Mouse (Mus musculus) left cerebral cortex, adult 2 months (tissue): ENCODE measurements around the gene Slc24a4. TPM values are rescaled to one million over a fixed set of nuclear protein-coding genes. Genes with fewer than 3 reads are reported as not detected.

ENCODE experiments used
- DNase-seq, 2 experiments: peaks; one replicate each; pipeline ENCODE4 v3.0.0; 2021 to 2022; ENCODE audit warnings: low spot score in 2 of 2, mixed read lengths in 1 of 2; ENCODE audit errors: extremely low spot score in 1 of 2
- H3K27ac ChIP-seq: fragments of 200-600 bp; 2 replicates; pipeline ENCODE4 v1.8.1; 2022
- H3K4me3 ChIP-seq: fragments of 200-600 bp; 2 replicates; pipeline ENCODE4 v1.8.1; 2022
- CTCF ChIP-seq: fragments of 200-600 bp; IDR thresholded peaks from 2 replicates; pipeline ENCODE4 v1.8.1; 2022; ENCODE audit warnings: antibody characterized with exemption, mild to moderate bottlenecking, moderate library complexity
- intact Hi-C: fragments of 180-260 bp; cut with DNase I; formaldehyde crosslinking; loops from one replicate; pipeline ENCODE4 v1.15.1; 2025
- total RNA-seq, 2 experiments: library from RNA; stranded (reverse); gene quantifications; 2 replicates each; pipeline ENCODE4 v1.2.3; 2021

Slc24a4 gene
- total RNA-seq, 2 experiments from 2014 or later: 46.4 to 47.2 TPM

DNA sequence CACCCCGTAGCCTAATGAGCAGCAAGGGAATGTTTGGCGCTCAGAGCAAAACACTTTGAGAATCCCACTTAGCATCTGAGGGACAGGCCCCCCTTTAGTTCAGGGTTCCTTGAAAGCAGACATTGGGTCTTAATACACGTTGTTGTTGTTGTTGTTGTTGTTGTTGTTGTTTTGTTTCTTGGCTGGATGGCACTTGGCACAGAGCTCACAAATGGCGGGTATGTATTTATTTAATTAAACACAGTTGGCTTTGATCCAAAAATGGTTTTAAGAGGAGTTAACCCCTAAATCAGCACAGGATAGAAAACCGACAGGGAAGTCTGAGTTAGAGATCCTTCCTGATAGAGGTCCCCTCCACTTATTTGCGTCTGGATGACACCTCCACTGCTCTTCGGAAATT lies 932 bp upstream of the Slc24a4 start:
- H3K4me3 ChIP-seq: peak overlapping the region; percentile 66
- intact Hi-C loops: no loop called here
- DNase-seq: no peak
- TF ChIP-seq CTCF: no peak
- peak overlapping the region; percentile 87; the same call in 1 of the 2 replicates for H3K27ac ChIP-seq

DNA sequence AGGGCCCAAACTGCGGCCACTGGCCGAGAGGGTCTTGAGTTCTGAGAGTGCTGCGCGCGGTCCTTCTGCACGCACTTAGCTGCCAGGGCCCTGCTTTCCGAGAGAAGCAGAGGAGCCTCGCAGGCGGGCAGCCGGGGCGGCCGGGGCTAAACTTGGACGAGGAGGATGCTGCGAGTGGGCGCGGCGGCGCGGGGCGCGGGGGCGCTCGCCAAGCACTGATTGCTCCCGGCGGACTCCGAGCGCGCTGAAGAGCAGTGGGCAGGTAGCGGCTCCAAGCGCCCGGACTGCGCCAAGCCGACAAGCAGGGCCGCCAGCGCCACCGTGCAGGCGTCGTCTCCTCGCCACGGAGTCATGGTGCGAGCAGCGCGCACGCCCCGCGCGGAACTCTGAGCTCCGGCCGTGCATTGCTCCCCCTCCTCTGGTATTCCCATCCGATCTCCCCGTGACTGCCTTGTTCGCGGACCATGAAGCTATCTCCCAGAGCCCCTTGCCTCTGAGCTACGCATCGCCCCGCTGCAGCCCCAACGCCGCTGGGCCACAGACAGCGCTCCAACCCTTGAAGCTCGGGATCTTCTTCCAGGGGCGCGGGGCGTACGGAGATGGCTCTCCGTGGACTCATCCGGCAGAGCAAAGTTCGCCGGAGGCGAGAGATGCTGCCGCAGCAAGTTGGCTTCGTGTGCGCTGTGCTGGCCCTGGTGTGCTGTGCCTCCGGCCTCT lies 416 bp downstream of the Slc24a4 start:
- Histone ChIP-seq H3K27ac (peak overlapping the region; percentile 87), H3K4me3 (peak overlapping the region; percentile 66)
- intact Hi-C loops: no loop called here
- peak; percentile 81 to 83 for DNase-seq
- TF ChIP-seq CTCF: peak; percentile 24

GRCm38 (mm10) chr12:102129508-102130030 lies 1.0 kb downstream of the Slc24a4 start:
- peak overlapping the region; percentile 87 for H3K27ac ChIP-seq
- peak overlapping the region; percentile 66 for H3K4me3 ChIP-seq
- intact Hi-C loops: loop anchor here (10.0 kb wide), 2 partner anchors 255 to 335 kb away; partner anchors contain the start of gene Golga5
- TF ChIP-seq CTCF: no peak
- DNase-seq: peak; percentile 21 to 38

DNA sequence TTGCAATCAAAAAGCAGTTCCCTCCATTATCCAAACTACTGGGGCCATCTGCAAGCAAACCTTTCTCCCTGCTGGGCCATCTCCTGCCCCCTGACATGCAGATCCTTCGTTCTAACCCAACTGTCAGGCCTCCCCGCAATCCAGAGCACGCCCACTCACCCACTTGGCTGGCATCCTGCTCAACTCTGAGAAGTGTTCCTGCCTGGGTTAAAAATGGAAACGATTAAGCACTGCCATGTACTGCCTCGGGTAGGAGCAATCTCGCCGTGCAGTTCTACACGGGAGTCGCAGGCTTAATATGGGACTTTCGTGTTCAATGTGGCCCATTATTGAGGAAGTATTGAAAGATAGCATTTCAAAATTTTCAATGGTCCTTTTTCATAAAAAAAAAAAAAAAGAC lies 11.2 kb downstream of the Slc24a4 start:
- intact Hi-C loops: loop anchor here (10.0 kb wide), 2 partner anchors 245 to 325 kb away; partner anchors contain the start of gene Golga5
- H3K4me3 ChIP-seq: no peak overlapping the region
- peak; percentile 52 to 57 for DNase-seq
- no peak overlapping the region for H3K27ac ChIP-seq
- peak; percentile 10 for TF ChIP-seq CTCF

DNA sequence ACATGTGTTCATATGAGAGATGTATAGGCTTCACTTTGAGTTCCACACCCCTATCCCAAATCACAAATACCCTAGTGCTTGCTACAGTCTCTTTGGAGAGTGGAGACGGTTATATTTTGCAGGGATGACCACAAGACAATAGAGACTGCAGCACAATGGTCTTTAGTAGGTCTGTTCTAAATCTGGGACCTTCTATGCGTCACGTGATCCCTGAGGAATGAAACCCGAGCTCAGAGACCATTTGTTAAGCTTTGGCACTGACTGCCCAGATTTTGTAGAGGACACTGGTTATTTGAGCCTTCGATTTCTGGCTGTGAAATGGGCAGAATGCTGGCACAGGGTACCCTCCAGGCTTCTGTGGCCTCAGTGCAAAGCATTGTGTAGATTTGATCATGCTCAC lies 12.8 kb downstream of the Slc24a4 start:
- intact Hi-C loops: no loop called here
- Histone ChIP-seq H3K27ac (no peak overlapping the region), H3K4me3 (no peak overlapping the region)
- DNase-seq: no peak
- TF ChIP-seq CTCF: no peak

GRCm38 (mm10) chr12:102147678-102148077 lies 19.1 kb downstream of the Slc24a4 start:
- H3K27ac ChIP-seq: no peak overlapping the region
- DNase-seq: no peak
- no peak for TF ChIP-seq CTCF
- no peak overlapping the region for H3K4me3 ChIP-seq
- intact Hi-C loops: no loop called here

- Histone ChIP-seq H3K4me3 (no peak overlapping the region), H3K27ac (no peak overlapping the region)
- no peak for DNase-seq
- TF ChIP-seq CTCF: peak; percentile 25
- intact Hi-C loops: no loop called here
Measured at GRCm38 (mm10) chr12:102148746-102149145, 20.2 kb downstream of the Slc24a4 start.

GRCm38 (mm10) chr12:102151185-102151584 lies 22.7 kb downstream of the Slc24a4 start:
- TF ChIP-seq CTCF: no peak
- intact Hi-C loops: no loop called here
- Histone ChIP-seq H3K27ac (no peak overlapping the region), H3K4me3 (no peak overlapping the region)
- no peak for DNase-seq

GRCm38 (mm10) chr12:102153796-102154195 lies 25.3 kb downstream of the Slc24a4 start:
- DNase-seq: no peak
- intact Hi-C loops: no loop called here

DNA sequence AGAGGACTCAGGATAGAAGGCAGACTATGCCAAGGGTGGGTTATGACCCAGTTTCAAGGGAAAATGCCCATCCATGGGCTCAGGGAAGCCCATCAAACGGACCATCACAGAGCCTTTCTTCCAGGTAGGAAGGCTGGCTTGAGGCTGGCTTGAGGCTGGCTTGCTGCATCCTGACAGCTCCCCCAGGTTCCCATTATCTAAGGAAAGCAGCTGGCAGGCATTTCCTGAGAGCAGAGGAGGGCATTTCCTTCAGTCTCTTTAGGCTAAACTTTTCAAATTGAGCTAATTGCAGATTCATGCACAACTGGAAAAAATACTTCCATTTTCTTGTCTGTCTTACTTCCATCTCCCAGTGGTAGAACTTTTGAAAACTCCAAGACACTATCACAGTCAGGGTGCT lies 26.3 kb downstream of the Slc24a4 start:
- no peak for DNase-seq
- TF ChIP-seq CTCF: no peak
- no peak overlapping the region for H3K27ac ChIP-seq
- intact Hi-C loops: no loop called here
- no peak overlapping the region for H3K4me3 ChIP-seq

More at GRCm38 (mm10) chr12:102153796-102154195, 25.3 kb downstream of the Slc24a4 start:
- H3K27ac ChIP-seq: no peak overlapping the region
- no peak for TF ChIP-seq CTCF
- H3K4me3 ChIP-seq: no peak overlapping the region

DNA sequence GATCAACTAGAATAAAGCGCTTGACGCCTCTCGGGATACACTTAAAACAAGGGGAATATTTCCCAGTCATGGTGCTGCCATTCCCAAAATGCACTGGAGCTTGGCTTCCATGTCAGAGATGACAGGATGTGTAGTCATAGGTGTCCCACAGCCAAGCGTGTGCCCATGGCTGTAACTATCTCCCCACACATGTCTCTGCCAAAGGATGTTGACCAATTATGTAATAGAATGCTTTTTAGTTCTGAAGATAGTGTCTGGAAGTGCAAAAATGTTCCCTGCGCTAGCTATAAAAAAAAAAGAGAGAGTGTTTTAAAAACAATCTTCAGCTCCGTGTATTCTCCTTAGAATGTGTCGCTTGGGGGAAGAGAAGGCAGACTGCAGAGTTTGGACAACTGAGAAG lies 36.1 kb downstream of the Slc24a4 start:
- intact Hi-C loops: loop anchor here (2.0 kb wide), 1 partner anchor 26 kb away; no protein-coding TSS in a partner anchor
- H3K4me3 ChIP-seq: no peak overlapping the region
- TF ChIP-seq CTCF: no peak
- peak overlapping the region; percentile 62 for H3K27ac ChIP-seq
- peak in 1 of 2 experiments; percentile 34 for DNase-seq

- Histone ChIP-seq H3K27ac (no peak overlapping the region), H3K4me3 (no peak overlapping the region)
- DNase-seq: no peak
- TF ChIP-seq CTCF: no peak
- intact Hi-C loops: no loop called here
Measured at GRCm38 (mm10) chr12:102166691-102167261, 38.2 kb downstream of the Slc24a4 start.
